Mouse (Mus musculus) hindbrain, embryonic 11.5 days (tissue): Measurements from ENCODE around the gene Vps72. TPM values are rescaled to one million over a fixed set of nuclear protein-coding genes. Genes with fewer than 3 reads are reported as not detected.
"Not testable (repeated sequence)": the region's sequence is repeated elsewhere in the genome, so short reads cannot be mapped to it uniquely, and the experiment has no call there.

Source experiments
- ATAC-seq: fragments of 200-750 bp; cut with Nextera tagmentation; 2 replicates; pipeline ENCODE4 v1.8.0; 2017; ENCODE audit warnings: mild to moderate bottlenecking, moderate TSS enrichment, moderate library complexity; ENCODE audit not compliant: low FRiP score
- DNase-seq: peaks from one replicate; pipeline ENCODE4 v3.0.0-alpha.2; 2015; ENCODE audit warnings: low spot score
- H3K27ac ChIP-seq: fragments of 300-500 bp; sonication (generic); 2 replicates; pipeline ENCODE4 v1.5.1; 2014; ENCODE audit warnings: mild to moderate bottlenecking, low read depth, low read length
- H3K27me3 ChIP-seq: fragments of 300-500 bp; sonication (generic); 2 replicates; pipeline ENCODE4 v1.6.1; 2014; ENCODE audit warnings: mild to moderate bottlenecking, low read length, moderate library complexity, mixed read lengths; ENCODE audit not compliant: control insufficient read depth, insufficient read depth
- H3K36me3 ChIP-seq: fragments of 300-500 bp; sonication (generic); 2 replicates; pipeline ENCODE4 v1.6.1; 2014; ENCODE audit warnings: mild to moderate bottlenecking, low read length, moderate library complexity, mixed read lengths; ENCODE audit not compliant: control insufficient read depth, insufficient read depth
- H3K4me1 ChIP-seq: fragments of 300-500 bp; sonication (generic); replicated peaks from 2 replicates; pipeline ENCODE4 v1.6.1; 2014; ENCODE audit warnings: low read length, mixed read lengths; ENCODE audit not compliant: control insufficient read depth, insufficient read depth
- H3K4me2 ChIP-seq: fragments of 300-500 bp; sonication (generic); replicated peaks from 2 replicates; pipeline ENCODE4 v1.6.1; 2014; ENCODE audit warnings: mild to moderate bottlenecking, low read depth, low read length
- H3K4me3 ChIP-seq: fragments of 300-500 bp; sonication (generic); 2 replicates; pipeline ENCODE4 v1.5.1; 2014; ENCODE audit warnings: low read depth, low read length
- H3K9ac ChIP-seq: fragments of 300-500 bp; sonication (generic); 2 replicates; pipeline ENCODE4 v1.6.1; 2014; ENCODE audit warnings: low read depth, low read length
- H3K9me3 ChIP-seq: fragments of 300-500 bp; sonication (generic); 2 replicates; pipeline ENCODE4 v1.6.1; 2016; ENCODE audit warnings: low read length; ENCODE audit not compliant: control insufficient read depth
- WGBS: fragments of 180-500 bp; shearing (Covaris S2); extraction: QIAGEN DNeasy Blood & Tissue Kit; methylation state at CpG from one replicate; pipeline ENCODE4 v1.1.7; 2014; 5-methylcytosine and 5-hydroxymethylcytosine counted together
- polyA plus RNA-seq: library from polyadenylated mRNA; unstranded; fragments of >200 nt; fragmentation: Nextera tagmentation; extraction: Ambion mirVana; gene quantifications from 2 replicates; pipeline ENCODE4 v1.2.1, GENCODE M21; 2014

The Vps72 gene
- polyA plus RNA-seq, 1 experiment from 2014 or later = 236 TPM

DNA sequence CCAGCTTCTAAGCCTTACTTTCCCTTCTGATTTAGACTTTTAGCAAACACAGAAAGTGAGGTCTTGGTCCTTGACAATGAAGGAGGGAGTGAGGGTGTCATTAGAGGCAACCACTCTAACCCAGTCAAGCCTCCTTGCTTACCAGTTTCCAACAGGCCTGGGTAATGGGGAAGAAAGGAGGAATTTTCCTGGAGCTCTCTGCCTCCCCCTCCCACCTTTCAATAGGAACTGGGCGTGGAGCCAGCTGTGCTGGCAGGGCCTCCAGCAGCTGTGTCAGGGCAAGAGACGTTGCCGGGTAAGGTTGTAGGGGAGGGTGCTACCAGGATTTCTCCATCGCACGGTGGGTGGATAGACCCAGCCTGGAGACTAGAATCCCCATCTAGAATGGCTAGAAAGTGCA lies 14.2 kb downstream of the Vps72 start:
- WGBS = 45% methylated on average over 5 of the region's 5 CpGs
- H3K9me3 ChIP-seq = no peaks in the 10 kb centered on the region
- no peaks in the 10 kb centered on the region for H3K27me3 ChIP-seq
- H3K36me3 ChIP-seq = peaks cover 12% of the 10 kb centered on the region
- no peak overlapping the region for H3K4me3 ChIP-seq
- H3K27ac ChIP-seq = no peak overlapping the region
- no peaks in the 10 kb centered on the region for H3K4me1 ChIP-seq
- ATAC-seq = no peak
- no peak overlapping the region for H3K9ac ChIP-seq
- DNase-seq = no peak
- H3K4me2 ChIP-seq = no peak overlapping the region

DNA sequence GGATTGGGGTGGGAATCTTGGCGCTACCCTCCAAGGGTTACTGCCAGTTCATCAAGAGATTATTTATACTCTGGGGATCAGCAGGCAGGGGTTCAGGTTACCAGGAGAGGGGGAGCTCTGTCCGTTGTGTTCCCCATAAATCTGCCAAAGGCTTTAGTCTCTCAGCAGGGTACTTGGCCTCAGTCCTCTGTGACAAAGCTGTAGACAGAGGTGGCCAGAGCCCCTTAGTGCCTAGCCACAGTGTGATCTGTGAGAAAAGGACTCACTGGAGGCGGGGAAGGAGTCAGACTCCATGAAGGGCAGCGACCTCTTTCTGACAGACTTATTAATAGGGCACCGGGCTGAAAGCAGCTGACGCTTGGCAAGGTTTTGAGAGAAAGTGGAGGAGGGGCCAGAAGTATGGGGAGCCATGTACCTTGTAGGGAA lies 18.4 kb downstream of the Vps72 start:
- Histone ChIP-seq H3K36me3 (no peaks in the 10 kb centered on the region), H3K27me3 (no peaks in the 10 kb centered on the region), H3K4me1 (no peaks in the 10 kb centered on the region), H3K9ac (no peak overlapping the region), H3K27ac (no peak overlapping the region), H3K4me3 (no peak overlapping the region), H3K4me2 (no peak overlapping the region), H3K9me3 (no peaks in the 10 kb centered on the region)
- no peak for DNase-seq
- 53% methylated on average over 6 of the region's 6 CpGs for WGBS
- ATAC-seq = no peak

DNA sequence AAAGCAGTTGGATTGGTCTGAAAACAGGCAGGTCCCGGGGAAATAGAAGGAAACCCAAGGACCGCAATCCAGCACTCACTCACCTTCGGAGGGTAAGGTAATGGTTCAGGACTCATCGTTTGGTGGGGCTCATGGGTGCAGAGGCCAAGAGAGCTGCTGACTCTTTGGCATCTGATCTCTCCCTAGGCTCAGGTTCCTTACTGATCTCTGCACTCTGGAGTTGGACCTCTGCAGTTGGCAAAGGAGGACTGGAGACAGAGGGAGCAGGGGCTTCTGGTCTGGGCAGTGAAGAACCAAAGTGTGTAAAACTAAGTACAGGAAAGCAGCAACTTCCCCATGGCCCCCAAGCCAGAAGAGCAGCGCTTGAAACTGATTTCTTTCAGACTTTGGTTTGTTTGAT lies 19.3 kb downstream of the Vps72 start:
- DNase-seq = no peak
- Histone ChIP-seq H3K9me3 (no peaks in the 10 kb centered on the region), H3K27ac (no peak overlapping the region), H3K4me3 (no peak overlapping the region), H3K36me3 (no peaks in the 10 kb centered on the region), H3K9ac (no peak overlapping the region), H3K27me3 (no peaks in the 10 kb centered on the region), H3K4me2 (no peak overlapping the region), H3K4me1 (no peaks in the 10 kb centered on the region; the same call in 1 of the 2 replicates)
- ATAC-seq = no peak
- 92% methylated on average over 5 of the region's 5 CpGs for WGBS

DNA sequence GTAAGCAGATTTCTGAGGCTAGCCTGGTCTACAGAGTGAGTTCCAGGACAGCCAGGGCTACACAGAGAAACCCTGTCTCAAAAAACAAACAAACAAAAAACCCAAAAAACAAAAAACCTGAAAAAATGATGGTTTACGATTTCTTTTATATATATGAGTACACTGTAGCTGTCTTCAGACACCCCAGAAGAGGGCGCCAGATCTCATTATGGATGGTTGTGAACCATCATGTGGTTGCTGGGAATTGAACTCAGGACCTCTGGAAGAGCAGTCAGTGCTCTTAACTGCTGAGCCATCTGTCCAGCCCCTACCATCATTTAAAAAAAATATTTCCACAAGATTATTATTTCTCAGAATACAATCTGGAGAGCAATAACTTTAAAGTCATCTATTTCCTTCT lies 21.6 kb downstream of the Vps72 start:
- not testable (repeated sequence) for H3K9me3 ChIP-seq, H3K4me3 ChIP-seq, H3K9ac ChIP-seq, H3K27ac ChIP-seq, H3K4me1 ChIP-seq, ATAC-seq, H3K4me2 ChIP-seq, H3K27me3 ChIP-seq, H3K36me3 ChIP-seq, DNase-seq
- 80% methylated on average over 2 of the region's 2 CpGs for WGBS

GRCm38 (mm10) chr3:95133176-95133575 lies 22.4 kb downstream of the Vps72 start:
- no peaks in the 10 kb centered on the region for H3K36me3 ChIP-seq
- no peak for DNase-seq
- no peaks in the 10 kb centered on the region for H3K27me3 ChIP-seq
- WGBS = 55% methylated on average over 11 of the region's 11 CpGs
- no peaks in the 10 kb centered on the region for H3K9me3 ChIP-seq
- H3K4me2 ChIP-seq = peak overlapping the region; percentile 74
- H3K9ac ChIP-seq = peak overlapping the region; percentile 67
- no peak overlapping the region for H3K27ac ChIP-seq
- no peaks in the 10 kb centered on the region; the same call in 1 of the 2 replicates for H3K4me1 ChIP-seq
- peak overlapping the region; percentile 62 for H3K4me3 ChIP-seq
- peak; percentile 0; the same call in 1 of the 2 replicates for ATAC-seq

DNA sequence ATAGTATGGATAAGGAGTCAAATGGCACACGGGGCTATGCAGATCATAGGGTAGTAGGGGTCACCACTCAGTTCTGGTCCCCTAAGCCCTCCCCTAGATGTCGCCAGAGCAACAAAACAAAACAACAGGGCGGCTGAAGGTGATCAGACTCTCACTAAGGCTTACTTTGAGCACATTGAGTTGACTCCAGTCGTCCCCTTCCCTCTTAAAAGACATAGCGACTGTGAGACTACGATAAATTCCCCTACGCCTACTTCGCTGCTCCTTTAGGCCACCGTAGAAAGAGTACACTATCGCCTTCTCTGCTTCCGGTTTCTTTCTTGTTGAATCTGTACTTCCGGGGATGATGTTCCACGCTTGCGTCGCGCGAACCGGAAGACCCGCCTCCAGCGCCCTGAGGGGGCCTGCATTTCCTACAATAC lies 22.9 kb downstream of the Vps72 start, which contains the start of the genes Scnm1 and Lysmd1:
Gene Scnm1 (minus strand): TSS at position 332 of the 422 bp plus-strand sequence.
Gene Lysmd1 (plus strand): TSS at position 409 of the 422 bp plus-strand sequence.
- peak within 1 kb of the TSS; percentile 62 for H3K4me3 ChIP-seq
- DNase-seq (peak; percentile 92), ATAC-seq (peak; percentile 93)
- peak within 1 kb of the TSS; percentile 67 for H3K9ac ChIP-seq
- H3K36me3 ChIP-seq = no peaks in the 10 kb centered on the region
- no peaks in the 10 kb centered on the region for H3K27me3 ChIP-seq
- no peaks in the 10 kb centered on the region for H3K9me3 ChIP-seq
- H3K4me1 ChIP-seq = no peaks in the 10 kb centered on the region; the same call in 1 of the 2 replicates
- H3K4me2 ChIP-seq = peak within 1 kb of the TSS; percentile 74
- WGBS = under 1% methylated on average over 20 of the region's 20 CpGs
- H3K27ac ChIP-seq = no peak within 1 kb of the TSS; the same call in 1 of the 2 replicates

GRCm38 (mm10) chr3:95134133-95134532 lies 23.3 kb downstream of the Vps72 start:
- WGBS = no CpG with 5 or more reads among the region's 12 CpGs

DNA sequence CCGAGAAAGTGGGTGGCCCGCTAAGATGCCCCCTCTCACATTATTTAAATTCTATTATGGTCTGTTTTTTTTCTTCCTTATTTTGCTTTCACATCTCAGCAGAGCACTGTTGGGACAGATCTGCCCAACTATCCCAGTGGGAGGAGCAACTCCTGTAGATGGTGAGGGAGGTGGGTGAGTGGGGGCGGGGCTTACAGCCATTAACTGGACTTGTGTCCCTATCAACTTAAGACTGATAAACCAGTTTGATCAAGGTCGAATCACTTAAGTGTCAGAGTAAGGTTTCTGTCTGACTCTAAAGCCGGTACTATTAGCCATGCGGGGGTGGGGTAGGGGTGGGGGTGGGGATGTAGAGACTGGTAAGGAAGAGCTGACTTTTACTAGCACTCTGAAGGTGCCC lies 24.2 kb downstream of the Vps72 start:
- H3K36me3 ChIP-seq = no peaks in the 10 kb centered on the region
- H3K4me3 ChIP-seq = peak overlapping the region; percentile 21; the same call in 1 of the 2 replicates
- WGBS = 34% methylated on average over 6 of the region's 6 CpGs
- H3K9ac ChIP-seq = 0 out of 2 replicates have a peak overlapping the region, but pooled peaks have one; percentile 7
- ATAC-seq = no peak
- H3K27me3 ChIP-seq = no peaks in the 10 kb centered on the region
- no peaks in the 10 kb centered on the region; the same call in 1 of the 2 replicates for H3K4me1 ChIP-seq
- no peak overlapping the region for H3K27ac ChIP-seq
- H3K4me2 ChIP-seq = peak overlapping the region; percentile 44
- DNase-seq = peak; percentile 30
- no peaks in the 10 kb centered on the region for H3K9me3 ChIP-seq

More at GRCm38 (mm10) chr3:95134133-95134532, 23.3 kb downstream of the Vps72 start:
- H3K4me1 ChIP-seq, DNase-seq, H3K9ac ChIP-seq, H3K36me3 ChIP-seq, H3K4me2 ChIP-seq, H3K9me3 ChIP-seq, H3K27me3 ChIP-seq, H3K27ac ChIP-seq: not testable (repeated sequence)
- peak; percentile 61 for ATAC-seq
- H3K4me3 ChIP-seq = peak overlapping the region; percentile 62

GRCm38 (mm10) chr3:95135433-95136052 lies 24.7 kb downstream of the Vps72 start:
- Histone ChIP-seq H3K9me3 (no peaks in the 10 kb centered on the region), H3K27ac (no peak overlapping the region), H3K4me1 (no peaks in the 10 kb centered on the region; the same call in 1 of the 2 replicates), H3K27me3 (no peaks in the 10 kb centered on the region), H3K36me3 (no peaks in the 10 kb centered on the region), H3K4me3 (no peak overlapping the region), H3K9ac (no peak overlapping the region), H3K4me2 (peak overlapping the region; percentile 44; the same call in 1 of the 2 replicates)
- no peak for ATAC-seq
- 88% methylated on average over 7 of the region's 7 CpGs for WGBS
- no peak for DNase-seq
